Mouse (Mus musculus) ES-Bruce4 (cell line): Measurements from ENCODE around the gene Vmn1r79.

ENCODE experiments used
- CTCF ChIP-seq: IDR thresholded peaks from one replicate; pipeline ENCODE4 v1.8.1; 2011; ENCODE audit warnings: low read depth, low read length
- EP300 ChIP-seq: IDR thresholded peaks from 2 replicates; pipeline ENCODE4 v1.6.1; 2011; ENCODE audit warnings: low read depth, low read length; ENCODE audit not compliant: insufficient read depth

DNA sequence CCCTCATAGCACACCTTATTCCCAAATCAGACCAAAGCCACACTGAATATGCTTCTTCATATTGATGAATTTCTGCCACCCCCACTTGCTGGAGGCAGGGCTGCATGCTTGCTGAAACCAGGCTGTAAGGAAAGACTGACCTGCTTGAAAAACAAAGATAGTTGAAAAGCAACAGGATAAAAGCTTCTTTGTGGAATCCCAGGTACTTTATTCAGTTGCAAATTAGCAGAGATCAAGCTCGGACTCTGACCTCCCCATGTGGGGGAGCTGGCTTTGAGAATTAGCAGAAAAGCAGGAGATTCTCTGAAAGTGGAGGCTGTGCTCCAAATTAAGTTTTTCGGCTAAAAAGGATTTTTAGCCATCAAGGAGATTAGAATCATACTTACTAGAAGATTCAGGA lies 33.1 kb downstream of the Vmn1r79 start:
- TF ChIP-seq CTCF (no peak), EP300 (no peak)
